Mouse (Mus musculus) lung, adult 2 months (tissue): ENCODE measurements around the gene Prdx2.

ENCODE experiments used
- CTCF ChIP-seq: fragments of 200-500 bp; IDR thresholded peaks from 2 replicates; pipeline ENCODE4 v1.5.1; 2011; ENCODE audit warnings: mild to moderate bottlenecking, low read length, control low read depth; ENCODE audit not compliant: insufficient read depth
- POLR2A ChIP-seq: fragments of 200-500 bp; IDR thresholded peaks from 2 replicates; pipeline ENCODE4 v1.6.1; 2011; ENCODE audit warnings: low read depth, mild to moderate bottlenecking, control low read depth, low read length, borderline replicate concordance; ENCODE audit errors: extremely low read depth

- no peak for TF ChIP-seq CTCF
- TF ChIP-seq POLR2A: no peak
Observed at GRCm38 (mm10) chr8:84970135-84970790, 876 bp downstream of the Prdx2 start.
